Mouse (Mus musculus) CD4-positive, CD25-positive, alpha-beta regulatory T cell, adult 4 months (primary cell): ENCODE data around the gene Nt5c3b. TPM values are rescaled to one million over a fixed set of nuclear protein-coding genes. Genes with fewer than 3 reads are reported as not detected.

ENCODE experiments used
- ATAC-seq: one replicate; pipeline ENCODE4 v1.8.0; 2017
- polyA plus RNA-seq, 2 experiments: library from polyadenylated mRNA; unstranded; fragments of 100-300 nt; shearing (Covaris generic); gene quantifications; one replicate each; pipeline ENCODE4 v1.2.1; 2017

Nt5c3b gene
- 100 to 1,000 TPM; 126 to 156 TPM for polyA plus RNA-seq

- ATAC-seq = no peak
These were observed at the start of gene Nt5c3b, which contains the start of gene Klhl10 for GRCm38 (mm10) chr11:100441797-100442196. Nt5c3b (minus strand) TSS chr11:100441808. Klhl10 (plus strand) TSS chr11:100441917.

GRCm38 (mm10) chr11:100490951-100491350, 49.3 kb upstream of the Nt5c3b start:
- no peak for ATAC-seq

- ATAC-seq = no peak
These were observed 44.4 kb upstream of the Nt5c3b start for GRCm38 (mm10) chr11:100485801-100486538.

- no peak for ATAC-seq
These were observed 42.9 kb upstream of the Nt5c3b start for GRCm38 (mm10) chr11:100484461-100484860.

- ATAC-seq = no peak
These were observed 37.5 kb upstream of the Nt5c3b start for GRCm38 (mm10) chr11:100479152-100479551.

- no peak for ATAC-seq
These were observed 34.7 kb upstream of the Nt5c3b start for GRCm38 (mm10) chr11:100476281-100476680.

GRCm38 (mm10) chr11:100472935-100473295, 31.3 kb upstream of the Nt5c3b start:
- ATAC-seq = peak; percentile 40

- ATAC-seq = peak; percentile 93
These were observed 30.8 kb upstream of the Nt5c3b start, which contains the start of gene Klhl11 for GRCm38 (mm10) chr11:100472197-100472934. Klhl11 (minus strand) TSS chr11:100472741.

GRCm38 (mm10) chr11:100471352-100472196, 30.0 kb upstream of the Nt5c3b start:
- no peak for ATAC-seq

- no peak for ATAC-seq
These were observed 24.2 kb upstream of the Nt5c3b start for GRCm38 (mm10) chr11:100465833-100466232.

GRCm38 (mm10) chr11:100465229-100465792, 23.7 kb upstream of the Nt5c3b start:
- no peak for ATAC-seq

- ATAC-seq = no peak
These were observed 21.1 kb upstream of the Nt5c3b start for GRCm38 (mm10) chr11:100462699-100463098.

GRCm38 (mm10) chr11:100457711-100458110, 16.1 kb upstream of the Nt5c3b start:
- no peak for ATAC-seq

- no peak for ATAC-seq
These were observed 15.6 kb upstream of the Nt5c3b start for GRCm38 (mm10) chr11:100457247-100457646.

GRCm38 (mm10) chr11:100442625-100443024, 1.0 kb upstream of the Nt5c3b start:
- ATAC-seq = no peak

GRCm38 (mm10) chr11:100440691-100441522, 701 bp downstream of the Nt5c3b start:
- ATAC-seq = peak; percentile 96

- no peak for ATAC-seq
These were observed 3.7 kb downstream of the Nt5c3b start for GRCm38 (mm10) chr11:100437901-100438300.

- ATAC-seq = no peak
These were observed 5.8 kb downstream of the Nt5c3b start for GRCm38 (mm10) chr11:100435678-100436246.

- no peak for ATAC-seq
These were observed 9.6 kb downstream of the Nt5c3b start for GRCm38 (mm10) chr11:100432002-100432401.

- ATAC-seq = no peak
These were observed 11.6 kb downstream of the Nt5c3b start for GRCm38 (mm10) chr11:100430052-100430451.

- no peak for ATAC-seq
These were observed 12.9 kb downstream of the Nt5c3b start for GRCm38 (mm10) chr11:100428612-100429199.
